9 mouse cellular contexts compared by ENCODE assay signal in genomic region chr7:79508280-79509234, GRCm38 (mm10). TPM values are rescaled to one million over a fixed set of nuclear protein-coding genes. Genes with fewer than 3 reads are reported as not detected.
DNase-seq lines count a peak whose midpoint lies in the region; ATAC-seq and TF ChIP-seq lines count a peak whose summit lies in the region.
"Had no signal": no experiment of that assay in that cellular context is flagged by ENCODE, and none has a peak within 500 bp of the region (broad histone marks: within the 10 kb centered on the region; RNA-seq: fewer than 3 reads in every experiment).

No protein-coding gene starts in this region.

- peak overlapping the region; percentile 41 for H3K4me2 ChIP-seq in kidney, embryonic 16.5 days (replicated peaks; ENCODE audit: low read depth, low read length)
- peak overlapping the region; percentile 94 for H3K4me2 ChIP-seq in forebrain, embryonic 12.5 days

- no peak for TF ChIP-seq POLR2A in cerebellum, adult 2 months (IDR thresholded peaks at IDR 0.05; ENCODE audit: borderline replicate concordance, insufficient read depth, low read length)

- peaks cover 17% of the 10 kb centered on the region for H3K4me1 ChIP-seq in kidney, embryonic 16.5 days (ENCODE audit: insufficient read depth, low read length)
- peaks cover 26% of the 10 kb centered on the region for H3K4me1 ChIP-seq in cerebellum, adult 2 months (ENCODE audit: control insufficient read depth, insufficient read depth, low read length)
- H3K4me1 ChIP-seq in forebrain, embryonic 12.5 days = peaks cover 80% of the 10 kb centered on the region
- H3K4me1 ChIP-seq in midbrain, embryonic 10.5 days = peaks cover 96% of the 10 kb centered on the region

- H3K9ac ChIP-seq in kidney, embryonic 16.5 days (replicated peaks; ENCODE audit: low read length) = no peak overlapping the region
- H3K9ac ChIP-seq in forebrain, embryonic 12.5 days = peak overlapping the region; percentile 100

- no peak overlapping the region for H3K27ac ChIP-seq in kidney, embryonic 16.5 days (ENCODE audit: low read length)
- 0 out of 2 replicates have a peak overlapping the region, but pooled peaks have one; percentile 10 for H3K27ac ChIP-seq in cerebellum, adult 2 months (ENCODE audit: insufficient read depth, low read length)
- peak overlapping the region; percentile 100 for H3K27ac ChIP-seq in forebrain, embryonic 12.5 days
- peak overlapping the region; percentile 95 for H3K27ac ChIP-seq in midbrain, embryonic 10.5 days (replicated peaks)

- peaks cover 98% of the 10 kb centered on the region for H3K27me3 ChIP-seq in kidney, embryonic 16.5 days (ENCODE audit: insufficient read depth, low read length)
- H3K27me3 ChIP-seq in cerebellum, adult 2 months (ENCODE audit: control insufficient read depth, insufficient read depth, low read length) = no peaks in the 10 kb centered on the region
- peaks cover 32% of the 10 kb centered on the region for H3K27me3 ChIP-seq in forebrain, embryonic 12.5 days
- H3K27me3 ChIP-seq in midbrain, embryonic 10.5 days (ENCODE audit: low read depth, poor library complexity, severe bottlenecking) = peaks cover 100% of the 10 kb centered on the region

- DNase-seq in kidney, adult 18-20 months = no peak
- peak; percentile 38 to 56 for DNase-seq in cerebellum, adult 2 months
- peak; percentile 69 for DNase-seq in midbrain, embryonic 10.5 days (ENCODE audit: low spot score)
- no peak for DNase-seq in adipocyte (ENCODE audit: low spot score)
- DNase-seq in adrenal gland, postnatal 36 days = no peak
- DNase-seq in c-Kit-positive CD71-positive TER-119-positive erythroid progenitor cells, embryonic 14.5 days (ENCODE audit: low spot score) = no peak
- DNase-seq: left cerebral cortex, postnatal 4 days had no signal

- peak overlapping the region; percentile 33 for H3K4me3 ChIP-seq in kidney, embryonic 16.5 days (ENCODE audit: low read length)
- peak overlapping the region; percentile 14 for H3K4me3 ChIP-seq in cerebellum, adult 2 months (replicated peaks; ENCODE audit: insufficient read depth, low read depth, low read length)
- H3K4me3 ChIP-seq in forebrain, embryonic 12.5 days (replicated peaks) = peak overlapping the region; percentile 95
- H3K4me3 ChIP-seq in midbrain, embryonic 10.5 days = peak overlapping the region; percentile 64

- no peaks in the 10 kb centered on the region for H3K36me3 ChIP-seq in kidney, embryonic 16.5 days (ENCODE audit: insufficient read depth, low read length)
- H3K36me3 ChIP-seq in forebrain, embryonic 12.5 days (replicated peaks) = peaks cover 50% of the 10 kb centered on the region
- H3K36me3 ChIP-seq in midbrain, embryonic 10.5 days = peaks cover 32% of the 10 kb centered on the region

- H3K9me3 ChIP-seq in kidney, embryonic 16.5 days (ENCODE audit: low read length) = no peaks in the 10 kb centered on the region
- H3K9me3 ChIP-seq in forebrain, embryonic 12.5 days = no peaks in the 10 kb centered on the region
- no peaks in the 10 kb centered on the region for H3K9me3 ChIP-seq in midbrain, embryonic 10.5 days (replicated peaks)

- no peak for TF ChIP-seq CTCF in cerebellum, adult 2 months (IDR thresholded peaks at IDR 0.05; ENCODE audit: borderline replicate concordance, insufficient read depth, low read depth, low read length)

- no peak for ATAC-seq in kidney, embryonic 16.5 days (ENCODE audit: low FRiP score, low TSS enrichment)
- no peak for ATAC-seq in forebrain, embryonic 12.5 days (ENCODE audit: low FRiP score)

- under 1% methylated on average over 76 of the region's 79 CpGs for WGBS in kidney, embryonic 16.5 days
- 20% methylated on average over 79 of the region's 79 CpGs for WGBS in cerebellum, adult 2 months
- WGBS in forebrain, embryonic 12.5 days = under 1% methylated on average over 79 of the region's 79 CpGs
- WGBS in midbrain, embryonic 10.5 days = under 1% methylated on average over 79 of the region's 79 CpGs

RNA-seq across cellular contexts. Expression of gene Polg, which starts 42.4 kb away (rescaled TPM):
- 37.1 and 37.7 TPM in 2 replicates for polyA plus RNA-seq in kidney, embryonic 16.5 days (2015; fragmentation: Nextera tagmentation; extraction: Ambion mirVana)
- 69.9 and 72.8 TPM in 2 replicates for polyA plus RNA-seq in cerebellum, adult 2 months (2012; rRNA removed)
- 41.7 and 45.1 TPM in 2 replicates for polyA plus RNA-seq in forebrain, embryonic 12.5 days (2016; fragmentation: Nextera tagmentation; extraction: Ambion mirVana)
- 41.3 and 43.2 TPM in 2 replicates for polyA plus RNA-seq in midbrain, embryonic 10.5 days (2016; fragmentation: Nextera tagmentation; extraction: Ambion mirVana)
- 10 to 100 TPM; 68.5 to 77.7 TPM for total RNA-seq in adrenal gland, postnatal 36 days (2021)

Comparison
In these comparisons a context has a peak if more than half of its experiments do, and no peak if none do; other contexts are left out.
1. H3K4me3 ChIP-seq: peak in every context shown above with its lines; median percentile 95 in forebrain, embryonic 12.5 days; 64 in midbrain, embryonic 10.5 days; 33 in kidney, embryonic 16.5 days; 14 in cerebellum, adult 2 months.
2. DNase-seq: peak in cerebellum, adult 2 months (2 of 2) and midbrain, embryonic 10.5 days (single experiment); none in kidney, adult 18-20 months (single experiment), adipocyte (single experiment), adrenal gland, postnatal 36 days (0 of 2) and c-Kit-positive CD71-positive TER-119-positive erythroid progenitor cells, embryonic 14.5 days (single experiment).